Mouse (Mus musculus): ENCODE data around the gene Pcna. TPM values are rescaled to one million over a fixed set of nuclear protein-coding genes. Genes with fewer than 3 reads are reported as not detected.
A peak's percentile ranks its signal among the peaks of the same experiment; 100 is the strongest.

The Pcna gene
- polyA plus RNA-seq, 1 experiment from 2014 or later, result 120 TPM

DNA sequence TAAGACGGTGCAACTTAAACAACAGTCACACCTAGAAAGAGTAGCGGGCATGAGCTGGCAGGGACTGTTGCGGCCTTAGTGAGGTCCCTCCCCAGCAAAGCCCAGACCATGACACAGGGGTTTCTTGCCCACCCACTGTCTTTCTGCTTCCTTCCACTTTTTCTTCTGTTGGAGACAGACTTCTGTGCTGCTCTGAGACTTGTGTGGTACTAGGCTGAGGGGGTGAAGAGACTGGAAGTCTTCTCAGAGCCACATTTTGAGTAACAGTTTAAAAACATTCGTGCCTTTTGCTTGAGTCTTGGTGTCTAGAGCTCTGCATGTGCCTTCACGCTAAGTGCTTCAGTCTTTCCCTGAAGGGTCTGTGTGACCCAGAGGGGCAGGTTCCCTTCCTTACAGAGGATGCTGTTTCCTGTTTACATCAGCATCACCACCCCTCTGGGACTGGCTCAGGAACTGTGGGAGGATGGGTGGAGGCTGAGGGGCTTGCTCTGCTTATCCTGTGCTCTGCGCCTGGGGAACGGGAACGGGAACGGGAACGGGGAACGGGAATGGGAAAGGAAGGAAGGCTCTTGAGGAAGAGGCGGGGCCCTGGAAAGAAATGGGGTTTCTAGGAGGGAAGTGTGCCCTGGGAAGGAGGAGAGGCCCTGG lies 31.5 kb upstream of the Pcna start:
- in situ Hi-C loops (cut with MboI; ENCODE audit: low pct_unique_long_range_greater_than_20kb), result no loop called here
- DNase-seq (ENCODE audit: low read depth, low spot score), result no peak
- POLR2A ChIA-PET, result interaction anchor here (0.6 kb wide), 1 partner anchor 9 kb away, joined by 6 read pairs; no protein-coding TSS in a partner anchor
- no peak for TF ChIP-seq CTCF (IDR thresholded peaks at IDR 0.05)
- H3K27me3 ChIP-seq, result no peaks in the 10 kb centered on the region
- CTCF ChIA-PET, result interaction anchor here (1.2 kb wide), 1 partner anchor 13 kb away, joined by 4 read pairs; no protein-coding TSS in a partner anchor
- ATAC-seq, result no peak

DNA sequence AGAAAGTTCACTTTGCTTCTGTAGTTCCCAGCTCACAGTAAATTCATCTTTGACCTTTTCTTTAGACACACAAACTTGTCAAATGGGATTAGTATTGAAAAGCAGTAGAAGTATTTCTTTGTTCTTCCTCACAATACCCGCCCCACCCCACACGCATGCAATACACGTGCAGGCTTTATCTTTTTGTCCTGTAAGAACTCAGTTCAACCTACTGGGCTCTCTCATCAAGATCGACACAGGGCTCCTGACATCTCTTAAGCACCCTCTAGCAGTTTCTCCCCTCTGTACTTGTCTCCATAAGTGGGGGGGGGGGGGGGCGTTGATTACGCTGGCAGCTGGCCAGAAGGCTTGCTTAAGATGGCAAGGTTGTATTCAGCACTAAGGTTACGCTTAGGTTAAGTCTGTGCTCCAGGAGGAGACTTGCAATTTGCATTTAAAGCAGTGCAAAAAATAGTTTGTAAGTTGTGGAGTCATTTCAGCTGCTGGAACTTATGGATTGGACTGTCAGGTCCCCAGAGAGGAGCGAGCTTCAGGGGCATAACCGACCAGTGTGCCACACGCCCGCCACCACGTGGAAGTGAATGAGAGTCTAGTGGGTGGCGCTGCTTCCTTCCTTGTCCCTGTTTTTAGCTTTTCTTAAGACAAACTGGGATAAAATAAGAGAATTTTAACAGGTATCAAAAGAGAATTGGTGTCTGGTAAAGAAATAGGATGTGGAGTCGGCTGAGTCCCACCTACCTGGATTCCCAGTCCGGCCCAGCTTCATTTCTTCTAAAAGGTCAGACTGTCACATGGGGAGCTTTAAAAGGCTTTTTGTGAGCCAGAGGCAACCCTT lies 30.3 kb upstream of the Pcna start:
- no peak for DNase-seq (ENCODE audit: low read depth, low spot score)
- ChIA-PET CTCF (interaction anchor here (1.2 kb wide), 1 partner anchor 12 kb away, joined by 4 read pairs; no protein-coding TSS in a partner anchor), POLR2A (no interaction called here)
- TF ChIP-seq CTCF (IDR thresholded peaks at IDR 0.05), result no peak
- in situ Hi-C loops (cut with MboI; ENCODE audit: low pct_unique_long_range_greater_than_20kb), result no loop called here
- no peaks in the 10 kb centered on the region for H3K27me3 ChIP-seq
- ATAC-seq, result no peak

DNA sequence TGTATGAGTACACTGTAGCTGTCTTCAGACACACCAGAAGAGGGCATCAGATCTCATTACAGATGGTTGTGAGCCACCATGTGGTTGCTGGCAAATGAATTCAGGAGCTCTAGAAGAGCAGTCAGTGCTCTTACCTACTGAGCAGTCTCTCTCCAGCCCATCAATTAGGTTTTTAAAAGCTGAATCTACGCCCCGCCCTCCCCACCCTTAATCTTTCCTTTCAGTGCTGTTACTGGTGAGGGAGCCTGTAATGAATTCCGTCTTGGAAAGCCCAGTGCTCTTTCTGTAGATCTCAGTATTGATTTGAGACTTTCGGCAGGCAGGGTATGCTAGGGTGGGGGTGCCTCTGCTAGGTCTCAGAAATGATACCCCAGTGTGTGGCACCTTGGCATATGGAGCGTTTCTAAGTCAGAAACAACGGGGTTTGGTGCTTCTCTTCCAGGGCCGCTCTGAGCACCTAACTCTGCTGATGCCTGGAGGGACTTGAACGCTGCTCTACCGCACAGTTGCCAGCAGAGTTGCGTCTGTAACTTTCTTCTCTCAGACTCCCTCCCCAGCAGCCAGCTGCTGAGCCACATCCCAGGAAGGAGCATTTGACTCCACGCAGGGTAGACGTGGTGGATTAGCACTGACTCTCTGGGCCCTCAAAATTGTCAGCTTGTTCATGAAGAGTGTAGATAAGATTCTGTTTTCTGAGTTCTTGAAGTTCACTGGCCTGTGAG lies 29.5 kb upstream of the Pcna start:
- DNase-seq (ENCODE audit: low read depth, low spot score), result no peak
- in situ Hi-C loops (cut with MboI; ENCODE audit: low pct_unique_long_range_greater_than_20kb), result no loop called here
- no peak for ATAC-seq
- no peaks in the 10 kb centered on the region for H3K27me3 ChIP-seq
- POLR2A ChIA-PET, result no interaction called here
- TF ChIP-seq CTCF (IDR thresholded peaks at IDR 0.05), result no peak
- CTCF ChIA-PET, result no interaction called here

DNA sequence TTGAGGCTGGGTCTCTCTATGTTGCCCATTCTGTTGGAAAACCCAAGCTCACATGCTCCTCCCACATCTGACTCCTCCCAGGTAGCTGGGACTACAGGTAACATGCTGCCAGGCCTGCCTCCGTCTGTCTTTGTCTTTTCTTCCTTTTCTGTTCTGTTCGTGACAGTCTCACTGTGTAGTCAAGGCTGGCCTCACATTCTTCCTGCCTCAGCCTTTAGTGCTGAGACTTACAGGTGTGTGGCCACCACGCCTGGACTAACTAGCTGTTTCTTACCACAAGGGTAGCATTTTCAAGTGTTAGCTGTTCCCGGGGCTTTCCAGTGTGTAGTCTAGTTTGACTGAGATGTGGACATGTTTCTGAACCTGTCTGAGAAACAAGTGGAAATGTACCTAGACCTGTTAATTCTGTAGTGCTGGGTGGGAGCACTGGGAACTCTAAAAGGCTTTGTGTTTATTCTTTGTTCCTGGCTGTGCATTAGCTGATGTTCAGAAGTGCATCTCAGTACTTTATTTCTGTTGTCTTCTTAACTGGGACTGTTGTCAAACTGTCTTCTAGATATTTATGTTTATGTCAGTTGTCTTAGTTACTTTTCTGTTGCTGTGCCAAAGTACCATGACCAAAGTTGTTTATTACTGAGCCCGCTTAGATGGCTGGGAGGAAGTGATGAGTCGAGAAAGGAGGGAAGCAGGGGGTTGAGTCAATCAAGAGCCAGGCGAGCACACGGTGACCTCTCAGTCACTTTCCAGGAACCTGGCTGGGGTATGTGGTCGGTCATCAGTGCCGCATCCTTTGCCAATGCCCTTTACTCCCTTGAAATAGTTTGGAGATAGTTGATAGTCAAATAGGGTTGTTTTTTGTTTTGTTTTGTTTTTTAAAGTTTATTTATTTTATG lies 28.7 kb upstream of the Pcna start:
- CTCF ChIA-PET, result interaction anchor here (1.6 kb wide), 1 partner anchor 12 kb away, joined by 3 read pairs; no protein-coding TSS in a partner anchor
- no peak for TF ChIP-seq CTCF (IDR thresholded peaks at IDR 0.05)
- ATAC-seq, result no peak
- no peak for DNase-seq (ENCODE audit: low read depth, low spot score)
- POLR2A ChIA-PET, result no interaction called here
- in situ Hi-C loops (cut with MboI; ENCODE audit: low pct_unique_long_range_greater_than_20kb), result no loop called here
- no peaks in the 10 kb centered on the region for H3K27me3 ChIP-seq

DNA sequence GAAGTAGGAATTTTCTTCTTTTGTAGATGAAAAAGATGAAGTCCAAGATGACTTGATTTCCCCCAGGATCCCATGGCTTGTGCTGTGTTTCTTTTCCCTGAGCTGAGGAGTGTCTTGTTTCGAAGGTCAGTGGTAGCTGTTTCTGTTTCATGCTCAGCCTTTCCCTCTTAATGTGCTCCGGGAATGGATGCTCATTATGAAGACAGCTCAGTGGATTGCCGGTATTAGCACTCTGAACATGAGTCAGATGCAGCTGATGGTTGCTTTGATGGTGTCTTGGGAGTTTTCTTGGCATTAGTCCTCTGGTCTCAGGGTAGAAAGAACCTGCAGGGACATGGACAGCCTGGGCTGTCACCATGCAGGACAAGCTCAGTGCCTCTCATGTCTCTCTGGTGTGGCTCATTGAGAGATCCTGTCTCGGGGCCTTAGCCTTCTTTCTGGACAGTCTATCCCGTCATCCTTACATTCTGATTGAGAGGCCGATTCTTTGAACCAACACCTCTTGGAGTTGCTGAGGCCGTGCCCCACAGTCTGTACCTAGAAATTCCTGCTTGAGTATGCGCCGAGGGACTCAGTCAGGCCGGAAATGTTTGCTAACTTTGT lies 27.5 kb upstream of the Pcna start:
- DNase-seq (ENCODE audit: low read depth, low spot score) (no peak), ATAC-seq (no peak)
- no peak for TF ChIP-seq CTCF (IDR thresholded peaks at IDR 0.05)
- in situ Hi-C loops (cut with MboI; ENCODE audit: low pct_unique_long_range_greater_than_20kb), result no loop called here
- ChIA-PET CTCF (interaction anchor here (1.6 kb wide), 1 partner anchor 14 kb away, joined by 3 read pairs; no protein-coding TSS in a partner anchor), POLR2A (no interaction called here)
- no peaks in the 10 kb centered on the region for H3K27me3 ChIP-seq

DNA sequence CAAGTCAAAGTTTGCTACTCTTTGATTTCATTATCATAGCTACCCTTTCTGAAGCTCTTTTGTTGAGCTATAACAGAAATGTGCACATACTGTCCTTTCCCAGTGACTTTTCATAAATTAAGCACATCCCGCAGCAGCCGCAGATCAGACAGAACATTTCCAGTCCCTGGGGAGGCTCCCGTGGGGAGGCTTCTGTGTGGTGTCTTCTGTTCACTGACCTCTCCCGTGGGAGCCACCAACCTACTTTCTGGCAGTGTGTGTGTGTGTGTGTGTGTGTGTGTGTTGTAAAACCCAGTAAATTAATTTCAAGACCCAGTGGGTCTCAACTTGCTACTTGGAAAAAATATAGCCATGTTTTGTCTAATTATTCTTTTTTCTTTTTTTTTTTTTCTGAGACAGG lies 26.9 kb upstream of the Pcna start:
- no peaks in the 10 kb centered on the region for H3K27me3 ChIP-seq
- no peak for TF ChIP-seq CTCF (IDR thresholded peaks at IDR 0.05)
- DNase-seq (ENCODE audit: low read depth, low spot score) (no peak), ATAC-seq (no peak)
- ChIA-PET CTCF (interaction anchor here (1.1 to 1.6 kb wide), 2 partner anchors 11 to 14 kb away, joined by 3 to 5 read pairs; no protein-coding TSS in a partner anchor), POLR2A (no interaction called here)
- in situ Hi-C loops (cut with MboI; ENCODE audit: low pct_unique_long_range_greater_than_20kb), result no loop called here

DNA sequence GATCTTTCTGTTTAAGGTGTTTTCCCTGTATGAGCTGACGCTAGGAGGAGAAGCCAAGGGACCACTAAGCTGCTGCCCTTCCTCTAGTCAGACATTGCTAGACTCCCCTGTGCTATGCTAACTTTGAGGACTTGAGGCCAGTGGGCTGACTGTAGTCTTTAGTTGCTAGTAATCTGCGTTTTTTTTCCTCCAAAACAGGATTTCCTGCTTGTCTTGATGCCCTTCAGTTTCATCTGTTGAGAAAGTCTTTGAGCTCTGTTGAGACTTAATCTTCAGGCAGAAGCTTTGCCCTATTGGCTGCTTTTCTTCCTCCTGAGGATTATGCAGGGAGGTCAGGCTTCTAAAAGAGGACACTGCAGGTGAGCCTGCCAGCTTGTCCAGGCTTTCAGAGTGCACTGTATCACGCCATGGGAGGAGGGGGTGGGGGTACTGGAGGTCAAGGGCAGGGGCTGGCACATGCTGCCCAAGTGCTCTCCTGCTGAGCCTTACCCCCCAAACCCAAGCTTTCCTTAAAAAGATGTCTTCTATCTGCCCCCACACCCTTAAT lies 26.3 kb upstream of the Pcna start:
- in situ Hi-C loops (cut with MboI; ENCODE audit: low pct_unique_long_range_greater_than_20kb), result no loop called here

DNA sequence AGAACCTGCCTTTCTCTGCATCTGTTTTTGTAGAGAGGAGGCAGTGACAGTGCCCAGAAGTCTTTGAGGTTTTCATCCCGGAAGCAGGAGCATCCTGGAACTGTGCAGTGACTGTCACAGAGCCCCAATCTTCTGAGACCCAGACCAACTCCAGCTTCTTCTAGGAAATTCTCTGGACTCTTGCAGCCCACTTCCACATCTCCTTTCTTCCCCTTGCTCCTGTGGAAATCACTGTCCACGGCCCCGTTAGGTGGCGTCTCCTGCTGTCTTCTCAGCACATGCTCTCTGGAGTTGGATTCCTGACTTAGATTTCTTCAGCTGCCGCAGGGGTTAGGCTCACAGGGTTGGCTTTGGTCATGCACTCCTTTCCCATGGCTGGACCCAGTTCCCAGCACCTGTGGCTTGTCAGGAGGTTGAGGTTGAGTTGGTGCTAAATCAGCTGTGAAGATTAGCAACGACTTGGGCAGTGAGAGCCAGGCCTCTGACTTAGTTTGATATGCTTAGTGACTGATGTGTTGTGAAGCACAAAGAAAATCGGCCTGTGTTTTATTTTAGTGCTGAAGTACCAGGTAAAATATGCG lies 25.2 kb upstream of the Pcna start:
- peak; percentile 62 for ATAC-seq
- POLR2A ChIA-PET, result no interaction called here
- CTCF ChIA-PET, result no interaction called here

More for the DNA sequence above, 26.3 kb upstream of the Pcna start:
- CTCF ChIA-PET, result interaction anchor here (1.1 kb wide), 1 partner anchor 12 kb away, joined by 5 read pairs; no protein-coding TSS in a partner anchor
- H3K27me3 ChIP-seq, result no peaks in the 10 kb centered on the region
- POLR2A ChIA-PET, result no interaction called here
- no peak for TF ChIP-seq CTCF (IDR thresholded peaks at IDR 0.05)
- ATAC-seq (no peak), DNase-seq (ENCODE audit: low read depth, low spot score) (no peak)

DNA sequence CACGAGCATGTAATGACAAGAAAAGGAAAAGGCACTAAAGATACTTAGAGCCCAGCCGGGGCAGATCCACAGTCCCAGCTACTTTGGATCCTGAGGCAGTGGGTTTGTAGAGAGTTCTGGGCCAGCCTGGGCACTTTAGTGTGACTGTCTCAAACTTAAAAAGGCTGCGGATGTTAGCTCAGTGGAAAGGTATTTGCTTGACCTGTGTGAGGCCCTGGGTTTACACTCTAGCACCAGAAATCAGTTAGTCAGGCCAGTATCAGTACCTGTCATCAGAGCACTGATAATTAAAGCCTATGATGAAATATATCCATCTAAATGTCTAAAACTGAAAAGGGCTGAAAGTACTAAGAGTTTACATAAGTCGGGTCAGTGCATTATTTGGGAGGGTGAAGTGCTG lies 23.1 kb upstream of the Pcna start:
- DNase-seq (ENCODE audit: low read depth, low spot score) (no peak), ATAC-seq (no peak)
- CTCF ChIA-PET, result interaction anchor here (1.4 kb wide), 1 partner anchor 14 kb away, joined by 3 read pairs; the partner anchor contains the start of gene Cds2
- H3K27me3 ChIP-seq, result no peaks in the 10 kb centered on the region
- in situ Hi-C loops (cut with MboI; ENCODE audit: low pct_unique_long_range_greater_than_20kb), result no loop called here
- no peak for TF ChIP-seq CTCF (IDR thresholded peaks at IDR 0.05)
- POLR2A ChIA-PET, result no interaction called here

More for the DNA sequence above, 25.2 kb upstream of the Pcna start:
- in situ Hi-C loops (cut with MboI; ENCODE audit: low pct_unique_long_range_greater_than_20kb), result no loop called here
- TF ChIP-seq CTCF (IDR thresholded peaks at IDR 0.05), result no peak
- DNase-seq (ENCODE audit: low read depth, low spot score), result peak; percentile 48
- H3K27me3 ChIP-seq, result no peaks in the 10 kb centered on the region

All from Patski (cell line).